Comparison of ENCODE assay signal across 8 mouse cellular contexts in the genomic region with DNA sequence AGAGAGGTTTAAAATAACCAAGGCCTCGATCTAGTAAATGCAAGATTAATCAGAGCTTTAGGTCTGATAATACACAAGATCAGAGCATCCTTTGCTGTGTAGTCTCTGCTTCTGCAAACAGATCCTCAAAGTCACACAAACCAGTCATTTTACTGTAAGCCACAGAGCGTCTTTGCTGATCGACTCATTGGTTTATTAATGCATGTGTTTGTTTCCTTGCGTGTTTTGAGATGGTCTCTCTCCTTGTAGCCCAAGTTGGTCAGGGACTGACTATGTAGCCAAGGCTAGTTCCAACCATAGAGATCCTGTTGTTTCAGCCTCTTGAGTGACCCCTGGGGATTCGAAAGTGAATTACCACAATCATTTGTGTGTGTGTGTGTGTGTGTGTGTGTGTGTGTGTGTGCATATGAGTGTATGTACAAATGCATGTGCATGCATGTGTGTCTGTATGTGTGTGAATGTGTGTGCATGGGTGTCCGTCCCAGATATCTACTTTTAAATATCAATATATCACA. TPM values are rescaled to one million over a fixed set of nuclear protein-coding genes. Genes with fewer than 3 reads are reported as not detected.
DNase-seq lines count a peak whose midpoint lies in the region; ATAC-seq and TF ChIP-seq lines count a peak whose summit lies in the region.

No protein-coding gene starts in this region.

- ATAC-seq in heart, embryonic 13.5 days (ENCODE audit: extremely low read depth, insufficient number of reproducible peaks, low FRiP score, low TSS enrichment), result no peak
- ATAC-seq in Patski, result no peak
- ATAC-seq in forebrain, embryonic 15.5 days (replicated peaks), result 0 out of 2 replicates have a peak, but pooled peaks have one; percentile 26

- no peak for DNase-seq in heart, adult 11 months
- no peak for DNase-seq in Patski (ENCODE audit: low read depth, low spot score)
- no peak for DNase-seq in midbrain, embryonic 10.5 days (ENCODE audit: low spot score)
- DNase-seq in gastrocnemius, adult 18-20 months (ENCODE audit: low spot score), result no peak
- no peak for DNase-seq in gastrocnemius, postnatal 14 days
- DNase-seq in frontal cortex, postnatal 36 days (ENCODE audit: low spot score in 2 of 2), result no peak

- H3K9ac ChIP-seq in heart, embryonic 13.5 days, result no peak overlapping the region
- H3K9ac ChIP-seq in forebrain, embryonic 15.5 days (replicated peaks), result no peak overlapping the region

- POLR2A ChIA-PET in Patski (lab: Charles Lee), result no interaction called here

- H3K4me2 ChIP-seq in heart, embryonic 13.5 days, result peak overlapping the region; percentile 86
- H3K4me2 ChIP-seq in forebrain, embryonic 15.5 days (replicated peaks), result no peak overlapping the region

- H3K27me3 ChIP-seq in heart, embryonic 13.5 days (replicated peaks), result 0 out of 2 replicates have a peak, but pooled peaks cover 3% of the 10 kb centered on the region
- no peaks in the 10 kb centered on the region for H3K27me3 ChIP-seq in Patski
- no peaks in the 10 kb centered on the region for H3K27me3 ChIP-seq in forebrain, embryonic 15.5 days
- peaks cover 2% of the 10 kb centered on the region; the same call in 1 of the 2 replicates for H3K27me3 ChIP-seq in midbrain, embryonic 10.5 days (ENCODE audit: low read depth, poor library complexity, severe bottlenecking)

- no peaks in the 10 kb centered on the region for H3K9me3 ChIP-seq in heart, embryonic 13.5 days
- H3K9me3 ChIP-seq in forebrain, embryonic 15.5 days, result no peaks in the 10 kb centered on the region
- no peaks in the 10 kb centered on the region for H3K9me3 ChIP-seq in midbrain, embryonic 10.5 days (replicated peaks)

- CTCF ChIA-PET in Patski (lab: Charles Lee), result interaction anchor here (1.1 to 1.2 kb wide), 2 partner anchors 14 to 17 kb away, joined by 5 to 6 read pairs; no protein-coding TSS in a partner anchor

- no peak overlapping the region for H3K27ac ChIP-seq in heart, embryonic 13.5 days (replicated peaks)
- H3K27ac ChIP-seq in forebrain, embryonic 15.5 days (replicated peaks), result no peak overlapping the region
- no peak overlapping the region; the same call in 1 of the 2 replicates for H3K27ac ChIP-seq in midbrain, embryonic 10.5 days (replicated peaks)

- H3K36me3 ChIP-seq in heart, embryonic 13.5 days, result no peaks in the 10 kb centered on the region
- no peaks in the 10 kb centered on the region for H3K36me3 ChIP-seq in forebrain, embryonic 15.5 days
- no peaks in the 10 kb centered on the region for H3K36me3 ChIP-seq in midbrain, embryonic 10.5 days

- 76% methylated on average over 6 of the region's 6 CpGs for WGBS in heart, embryonic 13.5 days
- WGBS in forebrain, embryonic 15.5 days, result 78% methylated on average over 6 of the region's 6 CpGs
- 85% methylated on average over 6 of the region's 6 CpGs for WGBS in midbrain, embryonic 10.5 days

- H3K4me3 ChIP-seq in heart, embryonic 13.5 days, result no peak overlapping the region
- no peak overlapping the region for H3K4me3 ChIP-seq in forebrain, embryonic 15.5 days
- H3K4me3 ChIP-seq in midbrain, embryonic 10.5 days, result peak overlapping the region; percentile 76

- H3K4me1 ChIP-seq in heart, embryonic 13.5 days, result peaks cover 7% of the 10 kb centered on the region; the same call in 1 of the 2 replicates
- H3K4me1 ChIP-seq in forebrain, embryonic 15.5 days, result peaks cover 10% of the 10 kb centered on the region; the same call in 1 of the 2 replicates
- peaks cover 14% of the 10 kb centered on the region for H3K4me1 ChIP-seq in midbrain, embryonic 10.5 days

- intact Hi-C loops in gastrocnemius, postnatal 14 days (cut with DNase I; ENCODE audit: low total_unique reads), result no loop called here

- in situ Hi-C loops in Patski (cut with MboI; ENCODE audit: low pct_unique_long_range_greater_than_20kb), result no loop called here

- peak; percentile 43 for TF ChIP-seq CTCF in Patski (IDR thresholded peaks at IDR 0.05)

RNA-seq across cellular contexts. Expression of a gene that starts 22.9 kb away (rescaled TPM):
- 3.7 and 5.6 TPM in 2 replicates for polyA plus RNA-seq in heart, embryonic 13.5 days (2015; fragmentation: Nextera tagmentation; extraction: Ambion mirVana)
- 53.1 TPM for polyA plus RNA-seq in Patski (2021)
- polyA plus RNA-seq in forebrain, embryonic 15.5 days (2015; fragmentation: Nextera tagmentation; extraction: Ambion mirVana), result 4.5 and 5.1 TPM in 2 replicates
- 9.0 and 9.7 TPM in 2 replicates for polyA plus RNA-seq in midbrain, embryonic 10.5 days (2016; fragmentation: Nextera tagmentation; extraction: Ambion mirVana)
- total RNA-seq in gastrocnemius, adult 18-20 months (2021), result 1 to 10 TPM; 1.7 to 2.1 TPM
- 1 to 10 TPM; 3.2 to 3.7 TPM for total RNA-seq in gastrocnemius, postnatal 14 days (2021)

RNA-seq across cellular contexts. Expression of a gene that starts 26.1 kb away (rescaled TPM):
- 0.48 and 0.66 TPM in 2 replicates for polyA plus RNA-seq in heart, embryonic 13.5 days (2015; fragmentation: Nextera tagmentation; extraction: Ambion mirVana)
- polyA plus RNA-seq in Patski (2021), result 7.9 TPM
- 0.56 and 0.68 TPM in 2 replicates for polyA plus RNA-seq in forebrain, embryonic 15.5 days (2015; fragmentation: Nextera tagmentation; extraction: Ambion mirVana)
- 1.8 and 2.4 TPM in 2 replicates for polyA plus RNA-seq in midbrain, embryonic 10.5 days (2016; fragmentation: Nextera tagmentation; extraction: Ambion mirVana)
- 1 to 10 TPM in 1 of 2 experiments, under 1 TPM in 1; 0.80 to 1.4 TPM for total RNA-seq in gastrocnemius, adult 18-20 months (2021)
- 1 to 10 TPM in 1 of 2 experiments, under 1 TPM in 1; 0.73 to 1.0 TPM for total RNA-seq in gastrocnemius, postnatal 14 days (2021)

RNA-seq across cellular contexts. Expression of a gene that starts 50.9 kb away (rescaled TPM):
- polyA plus RNA-seq in heart, embryonic 13.5 days (2015; fragmentation: Nextera tagmentation; extraction: Ambion mirVana), result 0.05 and 0.15 TPM in 2 replicates
- polyA plus RNA-seq in Patski (2021), result 0.03 TPM
- 0.11 TPM in 1 of 2 replicates, not detected in the other for polyA plus RNA-seq in forebrain, embryonic 15.5 days (2015; fragmentation: Nextera tagmentation; extraction: Ambion mirVana)
- 0.07 and 0.10 TPM in 2 replicates for polyA plus RNA-seq in midbrain, embryonic 10.5 days (2016; fragmentation: Nextera tagmentation; extraction: Ambion mirVana)
- not detected for total RNA-seq in gastrocnemius, adult 18-20 months (2021)
- not detected for total RNA-seq in gastrocnemius, postnatal 14 days (2021)

RNA-seq across cellular contexts. Expression of a gene that starts 51.7 kb away (rescaled TPM):
- 1.8 TPM in 2 replicates for polyA plus RNA-seq in heart, embryonic 13.5 days (2015; fragmentation: Nextera tagmentation; extraction: Ambion mirVana)
- polyA plus RNA-seq in Patski (2021), result 4.9 TPM
- polyA plus RNA-seq in forebrain, embryonic 15.5 days (2015; fragmentation: Nextera tagmentation; extraction: Ambion mirVana), result 0.93 and 0.94 TPM in 2 replicates
- 0.91 and 1.1 TPM in 2 replicates for polyA plus RNA-seq in midbrain, embryonic 10.5 days (2016; fragmentation: Nextera tagmentation; extraction: Ambion mirVana)
- total RNA-seq in gastrocnemius, adult 18-20 months (2021), result 1 to 10 TPM in 1 of 2 experiments, under 1 TPM in 1; 0.75 to 1.3 TPM
- total RNA-seq in gastrocnemius, postnatal 14 days (2021), result 1 to 10 TPM; 2.4 to 3.5 TPM
